Mouse (Mus musculus): ENCODE results near the gene Hoxd12. TPM values are rescaled to one million over a fixed set of nuclear protein-coding genes. Genes with fewer than 3 reads are reported as not detected.
A peak's percentile ranks its signal among the peaks of the same experiment; 100 is the strongest.

The Hoxd12 gene
- polyA plus RNA-seq (2016; fragmentation: Nextera tagmentation; extraction: Ambion mirVana): not detected in 2 replicates

DNA sequence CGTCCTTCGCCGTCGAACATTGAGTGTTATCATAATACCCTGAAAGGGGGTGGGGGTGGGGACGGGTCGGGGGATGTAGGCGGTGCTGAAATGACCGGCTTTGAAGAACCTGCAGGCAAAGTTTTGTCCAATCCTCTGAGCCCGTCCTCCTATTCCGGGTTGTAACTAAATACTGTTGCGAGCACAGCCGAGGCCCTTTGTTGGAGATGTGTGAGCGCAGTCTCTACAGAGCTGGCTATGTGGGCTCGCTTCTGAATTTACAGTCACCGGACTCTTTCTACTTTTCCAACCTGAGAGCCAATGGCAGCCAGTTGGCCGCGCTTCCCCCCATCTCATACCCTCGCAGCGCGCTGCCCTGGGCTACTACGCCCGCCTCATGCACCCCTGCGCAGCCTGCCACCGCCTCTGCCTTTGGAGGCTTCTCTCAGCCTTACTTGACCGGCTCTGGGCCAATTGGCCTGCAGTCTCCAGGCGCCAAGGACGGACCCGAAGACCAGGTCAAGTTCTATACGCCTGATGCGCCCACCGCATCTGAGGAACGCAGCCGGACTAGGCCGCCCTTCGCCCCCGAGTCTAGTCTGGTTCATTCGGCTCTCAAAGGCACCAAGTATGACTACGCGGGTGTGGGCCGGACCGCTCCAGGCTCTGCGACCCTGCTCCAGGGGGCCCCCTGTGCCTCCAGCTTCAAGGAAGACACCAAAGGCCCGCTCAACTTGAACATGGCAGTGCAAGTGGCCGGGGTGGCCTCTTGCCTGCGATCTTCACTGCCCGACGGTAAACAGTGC is at the start of gene Hoxd12:
TSS of gene Hoxd12 (plus strand) at position 133 of the 785 bp plus-strand sequence.
- 2% methylated on average over 47 of the region's 47 CpGs for WGBS
- peaks cover 98% of the 10 kb centered on the region for H3K27me3 ChIP-seq
- no peak within 1 kb of the TSS for H3K27ac ChIP-seq
- H3K4me2 ChIP-seq (replicated peaks): no peak within 1 kb of the TSS
- H3K36me3 ChIP-seq: no peaks in the 10 kb centered on the region
- no peaks in the 10 kb centered on the region for H3K9me3 ChIP-seq (replicated peaks)
- no peak within 1 kb of the TSS for H3K4me3 ChIP-seq
- no peak within 1 kb of the TSS for H3K9ac ChIP-seq
- ATAC-seq (ENCODE audit: low FRiP score): no peak
- peaks cover 4% of the 10 kb centered on the region; the same call in 1 of the 2 replicates for H3K4me1 ChIP-seq

DNA sequence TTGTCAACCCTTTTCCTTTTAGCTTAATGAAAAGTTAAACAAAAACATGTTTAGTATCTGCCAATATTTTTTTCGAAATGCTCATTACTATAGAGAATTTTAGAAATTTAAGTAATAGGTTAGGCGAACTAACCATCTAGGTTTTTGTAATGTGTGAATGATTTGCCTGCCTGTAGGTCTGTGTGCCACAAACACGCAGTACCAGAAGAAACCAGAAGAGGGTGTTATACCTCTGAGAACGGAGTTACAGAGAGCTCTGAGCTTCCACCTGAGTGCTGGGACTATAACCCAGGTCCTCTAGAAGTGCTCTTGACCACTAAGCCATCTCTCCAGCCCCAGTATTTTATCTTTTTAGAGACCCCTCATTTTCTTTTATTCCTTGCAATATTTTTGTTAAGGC is 39.4 kb upstream of the Hoxd12 start:
- H3K9ac ChIP-seq: no peak overlapping the region
- no peaks in the 10 kb centered on the region for H3K4me1 ChIP-seq
- WGBS: 67% methylated on average over 4 of the region's 4 CpGs
- H3K4me3 ChIP-seq: no peak overlapping the region
- no peak overlapping the region for H3K27ac ChIP-seq
- no peak overlapping the region for H3K4me2 ChIP-seq (replicated peaks)
- ATAC-seq (ENCODE audit: low FRiP score): no peak
- no peaks in the 10 kb centered on the region for H3K27me3 ChIP-seq
- H3K9me3 ChIP-seq (replicated peaks): no peaks in the 10 kb centered on the region
- H3K36me3 ChIP-seq: no peaks in the 10 kb centered on the region

DNA sequence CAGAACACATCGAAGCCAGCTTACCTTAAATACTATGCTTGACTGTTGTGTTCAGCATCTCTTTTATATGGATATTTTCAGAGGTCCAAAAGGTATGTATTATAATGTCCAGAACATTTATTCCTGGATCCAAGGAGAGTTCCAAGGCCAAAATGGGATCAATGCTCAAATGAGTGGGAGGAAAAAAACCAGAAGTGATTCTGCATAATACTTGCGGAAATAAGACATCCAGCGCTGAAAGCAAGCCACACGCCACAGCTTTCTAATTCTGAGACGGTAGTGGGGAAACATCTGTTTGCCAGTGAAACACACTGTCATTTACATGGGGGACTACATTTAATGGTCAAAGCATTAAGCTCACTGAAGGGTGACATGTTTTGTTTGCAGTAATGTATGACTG is 32.4 kb upstream of the Hoxd12 start:
- no peak overlapping the region for H3K9ac ChIP-seq
- no peaks in the 10 kb centered on the region for H3K9me3 ChIP-seq (replicated peaks)
- peaks cover 42% of the 10 kb centered on the region for H3K27me3 ChIP-seq
- 64% methylated on average over 5 of the region's 5 CpGs for WGBS
- no peak overlapping the region for H3K4me2 ChIP-seq (replicated peaks)
- no peak overlapping the region for H3K4me3 ChIP-seq
- no peak overlapping the region for H3K27ac ChIP-seq
- H3K36me3 ChIP-seq: no peaks in the 10 kb centered on the region
- no peak for ATAC-seq (ENCODE audit: low FRiP score)
- no peaks in the 10 kb centered on the region for H3K4me1 ChIP-seq

DNA sequence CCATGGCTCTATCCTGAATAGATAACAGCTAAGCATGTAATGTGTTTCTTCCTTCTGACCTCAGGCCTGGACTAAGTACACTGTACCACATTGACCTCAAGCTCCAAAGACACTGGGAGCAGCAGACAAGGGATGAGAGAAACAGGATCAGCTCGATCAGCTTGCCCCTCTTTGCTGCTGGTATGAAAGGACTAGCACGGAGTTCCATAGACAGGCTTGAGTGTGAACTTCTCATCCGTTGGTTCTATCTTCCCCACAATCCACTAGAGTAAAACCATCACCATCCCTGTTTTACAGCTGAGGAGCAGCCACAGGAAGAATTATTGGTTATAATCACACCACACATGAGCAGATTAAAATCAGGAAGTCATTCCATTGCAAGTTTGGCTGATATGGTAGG is 29.2 kb upstream of the Hoxd12 start:
- H3K4me2 ChIP-seq (replicated peaks): no peak overlapping the region
- H3K4me3 ChIP-seq: no peak overlapping the region
- WGBS: 79% methylated on average over 3 of the region's 3 CpGs

DNA sequence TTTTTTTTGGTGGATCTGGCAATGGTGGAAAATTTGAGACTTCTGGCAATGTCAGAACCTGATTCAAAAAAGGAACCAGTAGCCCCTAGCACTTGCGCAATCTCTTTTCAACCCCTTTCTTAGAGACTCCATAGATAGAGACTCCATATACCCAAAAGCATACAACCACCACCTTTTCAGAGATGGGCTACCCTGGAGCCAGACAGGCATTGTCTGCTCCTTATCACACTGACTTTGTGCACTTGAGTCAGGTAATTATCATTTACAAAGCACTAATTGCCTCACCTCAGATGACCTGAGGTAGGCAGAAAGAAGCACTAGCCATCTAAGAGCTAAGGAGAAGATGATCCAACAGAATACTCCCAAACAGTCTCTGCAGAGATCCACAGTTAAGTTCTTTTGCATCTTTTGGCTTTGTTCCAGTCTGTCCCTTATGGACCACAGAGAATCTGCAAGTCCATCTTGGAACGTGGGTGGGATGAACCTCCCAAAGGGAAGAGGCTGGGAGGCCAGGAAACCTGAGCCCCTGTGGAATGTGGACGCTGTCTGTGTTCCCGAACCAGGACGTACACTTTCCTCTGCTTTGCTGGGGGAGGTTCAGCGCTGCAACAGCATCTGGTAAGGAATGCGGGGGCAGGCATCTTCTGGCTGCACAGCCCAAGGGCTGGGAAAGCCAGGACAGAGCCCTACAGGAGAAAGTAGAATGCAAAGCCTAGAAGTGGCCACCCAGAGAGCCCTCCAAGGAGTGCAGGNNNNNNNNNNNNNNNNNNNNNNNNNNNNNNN is 27.5 kb upstream of the Hoxd12 start:
- 15% methylated on average over 7 of the region's 7 CpGs for WGBS
- H3K9me3 ChIP-seq (replicated peaks): no peaks in the 10 kb centered on the region
- peaks cover 84% of the 10 kb centered on the region for H3K27me3 ChIP-seq
- no peak for ATAC-seq (ENCODE audit: low FRiP score)
- H3K4me3 ChIP-seq: no peak overlapping the region
- H3K9ac ChIP-seq: no peak overlapping the region
- H3K36me3 ChIP-seq: no peaks in the 10 kb centered on the region
- H3K27ac ChIP-seq: no peak overlapping the region
- 0 out of 2 replicates have a peak, but pooled peaks cover 2% of the 10 kb centered on the region for H3K4me1 ChIP-seq
- no peak overlapping the region for H3K4me2 ChIP-seq (replicated peaks)

More for the DNA sequence above, 29.2 kb upstream of the Hoxd12 start:
- Histone ChIP-seq H3K9ac (no peak overlapping the region), H3K4me1 (0 out of 2 replicates have a peak, but pooled peaks cover 2% of the 10 kb centered on the region), H3K36me3 (no peaks in the 10 kb centered on the region), H3K9me3 (replicated peaks) (no peaks in the 10 kb centered on the region), H3K27me3 (peaks cover 73% of the 10 kb centered on the region), H3K27ac (no peak overlapping the region)
- no peak for ATAC-seq (ENCODE audit: low FRiP score)

DNA sequence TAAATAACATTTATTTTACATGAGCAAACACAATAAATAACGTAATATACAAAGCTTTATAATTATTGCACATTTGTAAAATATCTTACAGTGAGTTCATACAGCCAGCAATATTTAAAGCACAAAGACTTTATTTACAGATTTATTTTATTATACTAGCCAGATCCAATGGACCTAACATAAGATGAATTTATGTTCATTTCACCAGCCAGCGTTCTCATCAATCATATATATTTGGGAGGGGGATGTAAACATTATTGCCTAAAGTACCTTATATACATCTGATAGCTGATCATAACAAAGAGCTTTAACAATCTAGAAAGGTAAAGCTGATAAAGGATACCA is 21.8 kb upstream of the Hoxd12 start:
- peaks cover 11% of the 10 kb centered on the region for H3K4me1 ChIP-seq
- H3K9ac ChIP-seq: no peak overlapping the region
- no peak overlapping the region for H3K27ac ChIP-seq
- H3K4me3 ChIP-seq: no peak overlapping the region
- H3K4me2 ChIP-seq (replicated peaks): no peak overlapping the region
- H3K36me3 ChIP-seq: no peaks in the 10 kb centered on the region
- peaks cover 82% of the 10 kb centered on the region for H3K27me3 ChIP-seq
- ATAC-seq (ENCODE audit: low FRiP score): no peak
- H3K9me3 ChIP-seq (replicated peaks): no peaks in the 10 kb centered on the region; the same call in 1 of the 2 replicates
- 36% methylated on average over 2 of the region's 2 CpGs for WGBS

DNA sequence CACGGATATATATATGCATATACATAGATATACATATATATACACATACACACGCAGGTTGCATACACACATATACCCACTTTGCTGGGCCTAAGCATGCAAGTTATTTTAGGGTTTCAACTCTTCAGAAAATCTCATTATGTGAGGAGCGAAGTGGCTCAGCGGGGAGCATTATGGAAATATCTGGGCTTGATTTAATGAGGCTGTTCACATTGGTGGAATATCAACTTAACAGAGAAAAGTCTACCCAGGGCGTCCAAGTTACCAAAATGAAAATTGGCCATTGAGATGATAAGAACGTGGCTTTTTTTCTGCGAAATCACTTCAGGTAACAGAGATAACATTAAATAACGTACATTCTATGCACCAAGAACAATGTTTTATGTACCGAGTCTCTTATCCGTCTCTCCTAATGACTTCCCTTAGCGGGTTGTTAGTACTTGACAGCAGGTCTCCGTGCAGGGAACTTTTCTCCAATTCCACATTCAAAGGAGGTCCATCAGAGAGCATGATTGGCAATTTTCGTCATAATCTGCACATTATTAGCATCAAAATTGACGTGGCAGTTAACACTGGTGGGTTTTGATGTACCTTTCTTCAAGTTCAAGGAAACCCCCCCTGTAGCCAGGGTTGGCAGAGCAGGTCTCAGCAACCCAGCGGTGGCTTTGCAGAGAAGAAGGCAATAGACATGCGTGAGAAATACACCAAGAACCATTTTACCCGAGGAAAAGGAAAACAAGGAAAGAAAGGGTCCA is 20.9 kb upstream of the Hoxd12 start:
- no peaks in the 10 kb centered on the region for H3K36me3 ChIP-seq
- peak overlapping the region; percentile 52; the same call in 1 of the 2 replicates for H3K4me2 ChIP-seq (replicated peaks)
- no peak overlapping the region for H3K4me3 ChIP-seq
- no peak overlapping the region for H3K9ac ChIP-seq
- H3K4me1 ChIP-seq: peaks cover 9% of the 10 kb centered on the region
- no peak for ATAC-seq (ENCODE audit: low FRiP score)
- peaks cover 81% of the 10 kb centered on the region for H3K27me3 ChIP-seq
- H3K9me3 ChIP-seq (replicated peaks): no peaks in the 10 kb centered on the region; the same call in 1 of the 2 replicates
- WGBS: 12% methylated on average over 17 of the region's 17 CpGs
- H3K27ac ChIP-seq: no peak overlapping the region

DNA sequence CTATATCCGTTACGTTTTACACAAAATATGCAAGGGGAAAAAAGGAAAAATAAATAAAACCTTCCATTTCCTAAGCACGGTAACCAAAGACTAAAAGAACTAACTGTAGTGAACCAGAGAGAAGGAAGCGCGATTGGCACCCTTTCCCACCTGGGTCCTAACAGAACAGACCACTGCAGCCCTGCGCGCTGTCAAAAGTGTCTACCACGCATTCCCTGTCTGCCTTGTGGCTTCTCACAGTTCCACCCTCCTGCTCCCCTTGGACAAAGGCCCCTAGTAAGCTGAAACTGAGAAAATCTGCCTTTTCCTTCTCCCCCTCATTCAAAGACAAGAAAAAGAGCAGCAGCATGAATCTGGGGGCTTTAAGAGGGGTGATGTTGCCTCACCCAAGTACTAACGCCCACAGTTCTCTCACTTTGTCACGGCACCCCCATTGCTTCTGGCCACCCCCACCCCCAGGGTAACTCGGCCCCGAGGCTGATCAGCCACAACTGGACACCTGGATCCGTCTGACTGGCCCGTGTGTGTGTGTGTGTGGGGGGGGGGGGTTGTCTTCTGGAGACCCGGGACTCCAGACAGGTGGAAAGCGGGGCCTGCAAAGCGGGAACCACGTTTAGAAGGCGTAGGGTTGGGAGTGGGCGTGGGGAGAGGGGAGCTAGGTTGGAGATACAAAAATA is 19.9 kb upstream of the Hoxd12 start:
- H3K4me3 ChIP-seq: peak overlapping the region; percentile 38
- ATAC-seq (ENCODE audit: low FRiP score): no peak
- WGBS: 4% methylated on average over 20 of the region's 20 CpGs
- peak overlapping the region; percentile 55; the same call in 1 of the 2 replicates for H3K9ac ChIP-seq
- H3K4me2 ChIP-seq (replicated peaks): peak overlapping the region; percentile 52
- peaks cover 77% of the 10 kb centered on the region for H3K27me3 ChIP-seq
- H3K36me3 ChIP-seq: no peaks in the 10 kb centered on the region
- H3K4me1 ChIP-seq: peaks cover 9% of the 10 kb centered on the region
- H3K27ac ChIP-seq: peak overlapping the region; percentile 57
- no peaks in the 10 kb centered on the region; the same call in 1 of the 2 replicates for H3K9me3 ChIP-seq (replicated peaks)

DNA sequence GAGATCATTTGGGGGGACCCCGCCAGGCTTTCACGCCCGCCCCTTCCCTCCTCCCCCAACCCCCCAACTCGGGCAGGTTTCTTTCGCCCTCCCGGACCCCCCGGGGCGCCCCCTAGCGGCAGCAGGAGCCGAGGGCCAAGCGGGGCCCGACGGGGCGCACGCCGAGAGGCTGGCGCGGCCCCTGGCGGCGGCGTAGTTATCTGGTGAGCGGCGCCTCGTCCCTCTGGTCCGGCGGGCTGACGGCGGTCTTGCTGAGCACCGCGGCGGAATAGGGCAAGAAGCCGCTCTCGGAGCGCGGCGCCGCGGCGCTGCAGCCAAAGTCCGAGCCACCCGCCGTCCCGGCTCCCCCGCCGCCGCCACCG is 19.4 kb upstream of the Hoxd12 start:
- no peak for ATAC-seq (ENCODE audit: low FRiP score)
- H3K9ac ChIP-seq: peak overlapping the region; percentile 55

DNA sequence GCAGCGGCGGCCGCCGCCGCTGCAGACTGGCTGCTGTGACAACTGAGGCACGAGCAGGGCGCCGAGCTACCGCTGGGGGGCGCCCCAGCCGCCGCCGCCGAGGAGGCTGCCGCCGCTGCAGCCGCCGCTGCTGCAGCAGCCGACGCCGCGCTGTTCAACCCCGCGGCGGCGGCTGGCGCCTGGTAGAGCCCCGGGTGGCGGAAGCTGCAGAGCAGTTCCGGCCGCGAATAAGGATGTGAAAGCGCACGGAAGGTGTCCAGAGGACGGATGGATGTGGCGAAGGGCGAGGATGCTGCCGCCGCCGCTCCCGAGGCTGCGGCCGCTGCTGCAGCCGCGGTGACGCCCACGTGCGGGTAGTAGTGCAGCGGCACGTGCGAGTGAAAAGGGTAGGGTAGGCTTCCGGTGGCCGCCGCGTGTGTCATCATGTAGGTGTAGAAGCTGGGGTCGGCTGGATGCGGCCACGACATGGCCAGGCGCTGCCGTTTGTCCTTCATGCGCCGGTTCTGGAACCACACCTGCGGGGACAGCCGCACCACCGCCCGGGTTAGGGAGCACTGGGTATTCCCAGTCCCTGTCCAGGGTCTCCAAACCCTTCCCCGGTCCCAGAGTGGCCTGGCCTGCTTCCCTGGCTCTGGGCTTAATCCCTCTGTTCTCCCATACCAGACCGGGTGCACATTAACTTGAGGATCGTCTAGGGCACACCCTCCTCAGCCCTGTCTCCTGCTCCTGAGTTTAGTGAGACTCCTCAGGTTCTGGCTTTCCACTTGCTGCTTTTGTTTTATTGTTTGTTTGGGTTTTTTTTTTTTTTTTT is 18.8 kb upstream of the Hoxd12 start:
- WGBS: under 1% methylated on average over 67 of the region's 69 CpGs
- Histone ChIP-seq H3K4me1 (peaks cover 9% of the 10 kb centered on the region), H3K27ac (peak overlapping the region; percentile 57), H3K9ac (peak overlapping the region; percentile 55), H3K4me2 (replicated peaks) (peak overlapping the region; percentile 52), H3K36me3 (no peaks in the 10 kb centered on the region), H3K9me3 (replicated peaks) (no peaks in the 10 kb centered on the region; the same call in 1 of the 2 replicates), H3K4me3 (peak overlapping the region; percentile 38), H3K27me3 (peaks cover 77% of the 10 kb centered on the region)
- ATAC-seq (ENCODE audit: low FRiP score): no peak

More for the DNA sequence above, 19.4 kb upstream of the Hoxd12 start:
- peaks cover 9% of the 10 kb centered on the region for H3K4me1 ChIP-seq
- H3K4me3 ChIP-seq: peak overlapping the region; percentile 38
- under 1% methylated on average over 20 of the region's 47 CpGs for WGBS
- H3K9me3 ChIP-seq (replicated peaks): no peaks in the 10 kb centered on the region; the same call in 1 of the 2 replicates
- H3K36me3 ChIP-seq: no peaks in the 10 kb centered on the region
- H3K4me2 ChIP-seq (replicated peaks): peak overlapping the region; percentile 52
- H3K27me3 ChIP-seq: peaks cover 77% of the 10 kb centered on the region
- peak overlapping the region; percentile 57 for H3K27ac ChIP-seq

DNA sequence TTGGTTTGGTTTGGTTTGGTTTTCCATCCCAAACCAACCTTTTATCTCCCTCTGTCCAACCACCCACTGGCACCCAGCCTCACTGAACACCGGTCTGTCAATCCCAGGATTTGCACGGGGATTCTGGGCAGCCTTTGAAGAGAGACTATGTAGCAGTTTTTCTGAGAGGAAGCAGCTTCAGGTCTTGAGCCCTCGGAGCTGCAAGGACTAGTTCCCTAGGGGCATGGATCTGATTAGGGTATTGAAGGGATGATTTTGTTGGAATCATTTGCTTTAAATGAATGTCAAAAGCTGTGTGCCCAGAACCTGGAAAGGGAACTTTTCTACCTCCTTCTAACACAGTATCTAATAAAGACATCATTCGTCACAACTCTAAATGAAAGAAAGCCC is 18.2 kb upstream of the Hoxd12 start:
- Histone ChIP-seq H3K9me3 (replicated peaks) (no peaks in the 10 kb centered on the region; the same call in 1 of the 2 replicates), H3K27me3 (peaks cover 80% of the 10 kb centered on the region), H3K4me1 (peaks cover 9% of the 10 kb centered on the region), H3K27ac (no peak overlapping the region), H3K36me3 (no peaks in the 10 kb centered on the region), H3K4me2 (replicated peaks) (no peak overlapping the region), H3K9ac (no peak overlapping the region), H3K4me3 (peak overlapping the region; percentile 38; the same call in 1 of the 2 replicates)
- WGBS: 5% methylated on average over 4 of the region's 4 CpGs
- no peak for ATAC-seq (ENCODE audit: low FRiP score)

All from hindbrain, embryonic 12.5 days (tissue).